ENCODE assay signal across 5 mouse cellular contexts in the genomic region with DNA sequence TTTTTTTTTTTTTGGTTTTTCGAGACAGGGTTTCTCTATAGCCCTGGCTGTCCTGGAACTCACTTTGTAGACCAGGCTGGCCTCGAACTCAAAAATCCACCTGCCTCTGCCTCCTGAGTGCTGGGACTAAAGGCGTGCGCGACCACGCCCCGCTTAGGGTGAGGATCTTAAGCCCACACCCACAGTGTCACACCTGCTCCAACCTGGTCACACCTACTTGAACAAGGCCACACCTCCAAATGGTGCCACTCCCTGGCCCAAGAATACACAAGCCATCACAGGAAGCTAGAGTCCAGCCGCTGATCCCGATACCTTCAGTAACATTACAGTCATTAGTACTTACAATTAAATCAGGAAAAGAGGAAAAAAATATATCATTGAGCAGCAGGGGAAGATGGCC.
DNase-seq lines count a peak whose midpoint lies in the region; ATAC-seq and TF ChIP-seq lines count a peak whose summit lies in the region.
"Not testable (repeated sequence)": the region's sequence is repeated elsewhere in the genome, so short reads cannot be mapped to it uniquely, and the experiment has no call there.

No protein-coding gene starts in this region.

- H3K4me2 ChIP-seq in intestine, embryonic 15.5 days (replicated peaks); intestine, postnatal 0 days (replicated peaks; ENCODE audit: low read depth); stomach, postnatal 0 days (replicated peaks; ENCODE audit: low read depth): not testable (repeated sequence)

- not testable (repeated sequence) for H3K27ac ChIP-seq in intestine, embryonic 15.5 days; stomach, postnatal 0 days (replicated peaks)
- 0 out of 2 replicates have a peak overlapping the region, but pooled peaks have one; percentile 16 for H3K27ac ChIP-seq in intestine, postnatal 0 days (ENCODE audit: low read depth, low read length)

- H3K4me1 ChIP-seq in intestine, embryonic 15.5 days (replicated peaks) = peaks cover 15% of the 10 kb centered on the region
- not testable (repeated sequence) for H3K4me1 ChIP-seq in intestine, postnatal 0 days (replicated peaks; ENCODE audit: control insufficient read depth, insufficient read depth, low read length); stomach, postnatal 0 days (replicated peaks; ENCODE audit: control insufficient read depth, insufficient read depth)

- TF ChIP-seq CTCF in intestine, postnatal 0 days (IDR thresholded peaks at IDR 0.05; ENCODE audit: low read depth); stomach, postnatal 0 days (IDR thresholded peaks at IDR 0.05; ENCODE audit: low read depth): not testable (repeated sequence)

- H3K9me3 ChIP-seq in intestine, embryonic 15.5 days; intestine, postnatal 0 days (ENCODE audit: control insufficient read depth); stomach, postnatal 0 days (ENCODE audit: control insufficient read depth, low read length): not testable (repeated sequence)

- 90% methylated on average over 9 of the region's 9 CpGs for WGBS in intestine, embryonic 15.5 days
- WGBS in intestine, postnatal 0 days = 80% methylated on average over 9 of the region's 9 CpGs
- WGBS in stomach, postnatal 0 days = 89% methylated on average over 9 of the region's 9 CpGs

- H3K36me3 ChIP-seq in intestine, embryonic 15.5 days; intestine, postnatal 0 days (ENCODE audit: control insufficient read depth, insufficient read depth); stomach, postnatal 0 days (ENCODE audit: control insufficient read depth, insufficient read depth, low read length): not testable (repeated sequence)

- not testable (repeated sequence) for H3K9ac ChIP-seq in intestine, embryonic 15.5 days; intestine, postnatal 0 days (ENCODE audit: low read depth, low read length); stomach, postnatal 0 days (ENCODE audit: low read length)

- 0 out of 2 replicates have a peak, but pooled peaks have one; percentile 36 for ATAC-seq in intestine, embryonic 15.5 days
- peak; percentile 31; the same call in 1 of the 2 replicates for ATAC-seq in intestine, postnatal 0 days
- peak; percentile 65; the same call in 1 of the 2 replicates for ATAC-seq in stomach, postnatal 0 days (ENCODE audit: low FRiP score, low TSS enrichment)

- H3K4me3 ChIP-seq in intestine, embryonic 15.5 days (replicated peaks); intestine, postnatal 0 days (ENCODE audit: low read depth, low read length); stomach, postnatal 0 days (ENCODE audit: low read depth, low read length): not testable (repeated sequence)

- not testable (repeated sequence) for TF ChIP-seq EP300 in stomach, postnatal 0 days (optimal IDR thresholded peaks at IDR 0.05)

- peak; percentile 63 for DNase-seq in ES-CJ7 (ENCODE audit: low read depth, low spot score)
- peak; percentile 60 for DNase-seq in ZHBTc4 (ENCODE audit: low read depth, low spot score)
- peak; percentile 55 for DNase-seq in stomach, postnatal 0 days (ENCODE audit: low spot score)

- not testable (repeated sequence) for H3K27me3 ChIP-seq in intestine, embryonic 15.5 days (replicated peaks); intestine, postnatal 0 days (replicated peaks; ENCODE audit: control insufficient read depth, insufficient read depth, low read length); stomach, postnatal 0 days (ENCODE audit: control insufficient read depth, insufficient read depth, low read length)
